Mouse (Mus musculus): ENCODE data around the gene Trf. TPM values are rescaled to one million over a fixed set of nuclear protein-coding genes. Genes with fewer than 3 reads are reported as not detected.

Trf gene
- total RNA-seq, 2 experiments from 2014 or later, result 190 to 207 TPM

- H3K4me3 ChIP-seq, result no peak overlapping the region
- DNase-seq (ENCODE audit: low spot score in 2 of 2), result no peak
- peak overlapping the region; percentile 65 for H3K27ac ChIP-seq
- TF ChIP-seq CTCF (conservative IDR thresholded peaks at IDR 0.05), result no peak
Measured at GRCm38 (mm10) chr9:103234059-103234458, 3.8 kb upstream of the Trf start.

DNA sequence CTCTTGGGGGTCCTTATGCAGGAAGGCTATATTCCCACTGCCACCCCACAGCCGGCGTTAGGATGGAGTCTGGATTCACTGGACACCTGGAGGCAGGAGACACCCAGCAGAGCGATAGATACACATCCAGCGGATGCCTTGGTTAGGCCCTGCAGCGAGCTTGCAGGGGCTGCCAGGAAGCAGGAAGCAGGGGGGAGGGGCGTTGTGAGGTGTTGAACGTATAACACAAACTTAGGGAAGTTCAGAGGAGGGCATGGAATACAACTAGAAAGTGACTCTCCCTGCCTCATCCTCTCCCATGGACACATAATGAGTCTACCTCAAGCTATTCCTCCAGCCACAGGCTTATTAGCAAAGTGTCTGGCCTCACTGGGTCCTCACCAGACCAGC, 2.8 kb upstream of the Trf start:
- no peak for TF ChIP-seq CTCF (conservative IDR thresholded peaks at IDR 0.05)
- Histone ChIP-seq H3K4me3 (no peak overlapping the region), H3K27ac (peak overlapping the region; percentile 65)
- DNase-seq (ENCODE audit: low spot score in 2 of 2), result no peak

GRCm38 (mm10) chr9:103232232-103233005, 2.2 kb upstream of the Trf start:
- H3K27ac ChIP-seq, result peak overlapping the region; percentile 65
- H3K4me3 ChIP-seq, result no peak overlapping the region
- TF ChIP-seq CTCF (conservative IDR thresholded peaks at IDR 0.05), result no peak
- no peak for DNase-seq (ENCODE audit: low spot score in 2 of 2)

- Histone ChIP-seq H3K27ac (peak overlapping the region; percentile 80), H3K4me3 (peak overlapping the region; percentile 44)
- DNase-seq (ENCODE audit: low spot score in 2 of 2), result no peak
- TF ChIP-seq CTCF (conservative IDR thresholded peaks at IDR 0.05), result no peak
Measured at GRCm38 (mm10) chr9:103229037-103229867, 992 bp downstream of the Trf start.

GRCm38 (mm10) chr9:103228370-103229003, 1.8 kb downstream of the Trf start:
- no peak for TF ChIP-seq CTCF (conservative IDR thresholded peaks at IDR 0.05)
- H3K27ac ChIP-seq, result peak overlapping the region; percentile 80; the same call in 1 of the 2 replicates
- no peak for DNase-seq (ENCODE audit: low spot score in 2 of 2)
- H3K4me3 ChIP-seq, result peak overlapping the region; percentile 44; the same call in 1 of the 2 replicates

- no peak for TF ChIP-seq CTCF (conservative IDR thresholded peaks at IDR 0.05)
- peak overlapping the region; percentile 8; the same call in 1 of the 2 replicates for H3K4me3 ChIP-seq
- H3K27ac ChIP-seq, result no peak overlapping the region; the same call in 1 of the 2 replicates
Measured at GRCm38 (mm10) chr9:103227760-103228159, 2.5 kb downstream of the Trf start.

DNA sequence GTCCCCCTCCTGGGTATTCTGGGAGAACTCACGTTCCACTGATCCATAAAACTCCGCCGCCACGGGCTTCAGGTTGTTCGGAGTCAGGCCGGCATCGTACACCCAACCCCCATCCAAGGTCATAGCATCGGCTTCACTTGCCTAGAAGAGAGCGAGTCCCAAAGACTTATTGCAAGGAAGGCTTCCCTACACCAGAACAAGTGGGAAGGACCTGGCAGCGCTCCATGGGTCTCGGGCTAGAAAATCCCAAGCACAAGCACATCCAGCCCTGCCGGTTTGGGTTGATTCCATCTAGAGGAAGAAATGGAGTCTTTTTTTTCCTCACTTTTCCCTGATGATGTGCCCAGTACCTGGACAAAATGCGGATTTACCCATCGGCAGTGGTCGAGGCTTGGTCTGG, 3.4 kb downstream of the Trf start:
- Histone ChIP-seq H3K4me3 (no peak overlapping the region), H3K27ac (no peak overlapping the region)
- no peak for TF ChIP-seq CTCF (conservative IDR thresholded peaks at IDR 0.05)
- no peak for DNase-seq (ENCODE audit: low spot score in 2 of 2)

More at GRCm38 (mm10) chr9:103227760-103228159, 2.5 kb downstream of the Trf start:
- DNase-seq (ENCODE audit: low spot score in 2 of 2), result no peak

- no peak for DNase-seq (ENCODE audit: low spot score in 2 of 2)
Measured at GRCm38 (mm10) chr9:103225464-103225863, 4.8 kb downstream of the Trf start.

GRCm38 (mm10) chr9:103224721-103225120, 5.5 kb downstream of the Trf start:
- Histone ChIP-seq H3K4me3 (no peak overlapping the region), H3K27ac (no peak overlapping the region)
- no peak for DNase-seq (ENCODE audit: low spot score in 2 of 2)
- no peak for TF ChIP-seq CTCF (conservative IDR thresholded peaks at IDR 0.05)

More at GRCm38 (mm10) chr9:103225464-103225863, 4.8 kb downstream of the Trf start:
- Histone ChIP-seq H3K27ac (no peak overlapping the region), H3K4me3 (no peak overlapping the region)
- peak; percentile 65 for TF ChIP-seq CTCF (conservative IDR thresholded peaks at IDR 0.05)

DNA sequence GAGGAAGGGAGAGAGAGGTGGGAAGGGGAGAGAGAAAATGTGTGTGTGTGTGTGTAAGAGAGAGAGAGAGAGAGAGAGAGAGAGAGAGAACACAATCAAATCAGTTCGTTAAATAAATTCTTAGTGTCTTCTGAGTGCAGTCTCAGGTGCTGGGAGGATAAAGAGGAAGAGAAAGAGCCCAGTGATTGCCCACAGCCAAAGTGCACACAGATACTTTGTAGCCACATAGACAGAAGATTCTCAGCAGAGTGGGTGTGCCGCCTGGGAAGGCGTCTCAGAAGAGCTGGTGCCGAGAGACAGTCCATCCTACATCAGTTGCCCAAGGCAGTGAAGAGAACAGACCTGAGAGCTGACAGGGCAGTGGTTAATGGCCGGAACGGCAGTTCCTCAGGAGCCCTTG, 16.0 kb downstream of the Trf start:
- no peak for TF ChIP-seq CTCF (conservative IDR thresholded peaks at IDR 0.05)
- Histone ChIP-seq H3K4me3 (no peak overlapping the region), H3K27ac (no peak overlapping the region)
- no peak for DNase-seq (ENCODE audit: low spot score in 2 of 2)

DNA sequence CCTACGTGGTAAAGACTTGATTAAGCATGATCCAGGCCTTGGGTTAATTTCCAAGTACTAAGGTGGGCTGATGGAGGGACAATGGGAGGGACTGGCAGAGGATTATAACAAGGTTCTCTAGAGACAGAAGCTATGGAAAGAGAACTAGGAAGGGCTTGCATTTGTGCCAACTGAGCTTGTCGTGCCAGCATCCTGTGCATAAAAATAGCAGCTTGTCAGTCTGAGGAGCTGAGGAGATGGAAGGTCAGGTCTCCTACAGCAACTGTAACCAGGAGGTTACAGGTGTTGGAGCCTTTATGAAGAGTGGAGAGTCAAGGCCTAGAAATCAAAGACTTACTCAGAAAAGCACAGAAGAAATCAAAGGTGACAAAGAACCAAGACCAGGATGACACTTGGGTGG, 16.6 kb downstream of the Trf start:
- no peak for TF ChIP-seq CTCF (conservative IDR thresholded peaks at IDR 0.05)
- no peak overlapping the region for H3K27ac ChIP-seq
- no peak overlapping the region for H3K4me3 ChIP-seq
- no peak for DNase-seq (ENCODE audit: low spot score in 2 of 2)

- no peak for TF ChIP-seq CTCF (conservative IDR thresholded peaks at IDR 0.05)
- H3K4me3 ChIP-seq, result no peak overlapping the region
- H3K27ac ChIP-seq, result no peak overlapping the region
- no peak for DNase-seq (ENCODE audit: low spot score in 2 of 2)
Measured at GRCm38 (mm10) chr9:103212654-103213420, 17.4 kb downstream of the Trf start.

Data from layer of hippocampus, adult 2 months (tissue).